Mouse (Mus musculus): ENCODE data around the gene Klf16.

- TF ChIP-seq CTCF (IDR thresholded peaks at IDR 0.05; ENCODE audit: borderline replicate concordance, control insufficient read depth, extremely low read depth, insufficient read depth, low read length, poor library complexity): no peak
- no peak for TF ChIP-seq POLR2A (IDR thresholded peaks at IDR 0.05; ENCODE audit: control insufficient read depth, extremely low read depth, insufficient read depth, low read length, poor library complexity)
These were observed 26.2 kb upstream of the Klf16 start for GRCm38 (mm10) chr10:80603364-80603763.

Measured in thymus, adult 2 months (tissue).